Mouse (Mus musculus) heart, embryonic 16.5 days (tissue): ENCODE measurements around the gene Ap3m1. TPM values are rescaled to one million over a fixed set of nuclear protein-coding genes. Genes with fewer than 3 reads are reported as not detected.

Experiments
- ATAC-seq: fragments of 200-750 bp; cut with Nextera tagmentation; replicated peaks from 2 replicates; pipeline ENCODE4 v1.8.0; 2017; ENCODE audit warnings: moderate number of reproducible peaks; ENCODE audit not compliant: insufficient read depth, low FRiP score; ENCODE audit errors: extremely low read depth
- H3K27ac ChIP-seq: fragments of 300-500 bp; sonication (generic); 2 replicates; pipeline ENCODE4 v1.5.1; 2014; ENCODE audit warnings: mild to moderate bottlenecking, low read length, control low read depth, moderate library complexity
- H3K27me3 ChIP-seq: fragments of 300-500 bp; sonication (generic); 2 replicates; pipeline ENCODE4 v1.6.1; 2014; ENCODE audit warnings: low read length, mixed read lengths; ENCODE audit not compliant: control insufficient read depth, insufficient read depth
- H3K36me3 ChIP-seq: fragments of 300-500 bp; sonication (generic); 2 replicates; pipeline ENCODE4 v1.6.1; 2014; ENCODE audit not compliant: control insufficient read depth, insufficient read depth
- H3K4me1 ChIP-seq: fragments of 300-500 bp; sonication (generic); 2 replicates; pipeline ENCODE4 v1.6.1; 2014; ENCODE audit warnings: low read length, mixed read lengths; ENCODE audit not compliant: control insufficient read depth, insufficient read depth
- H3K4me2 ChIP-seq: fragments of 300-500 bp; sonication (generic); 2 replicates; pipeline ENCODE4 v1.6.1; 2014; ENCODE audit warnings: low read depth, mild to moderate bottlenecking, control low read depth, low read length
- H3K4me3 ChIP-seq: fragments of 300-500 bp; sonication (generic); 2 replicates; pipeline ENCODE4 v1.5.1; 2014; ENCODE audit warnings: mild to moderate bottlenecking, control low read depth, low read length
- H3K9ac ChIP-seq: fragments of 300-500 bp; sonication (generic); 2 replicates; pipeline ENCODE4 v1.6.1; 2014; ENCODE audit warnings: low read length, control low read depth
- H3K9me3 ChIP-seq: fragments of 300-500 bp; sonication (generic); replicated peaks from 2 replicates; pipeline ENCODE4 v1.6.1; 2016; ENCODE audit warnings: low read length; ENCODE audit not compliant: control insufficient read depth
- WGBS: fragments of 180-500 bp; shearing (Covaris S2); extraction: QIAGEN DNeasy Blood & Tissue Kit; methylation state at CpG from one replicate; pipeline ENCODE4 v1.1.7; 2014; 5-methylcytosine and 5-hydroxymethylcytosine counted together
- polyA plus RNA-seq: library from polyadenylated mRNA; unstranded; fragments of >200 nt; fragmentation: Nextera tagmentation; extraction: Ambion mirVana; gene quantifications from 2 replicates; pipeline ENCODE4 v1.2.1, GENCODE M21; 2015

Ap3m1 gene
- polyA plus RNA-seq, 1 experiment from 2014 or later: 54.4 TPM

DNA sequence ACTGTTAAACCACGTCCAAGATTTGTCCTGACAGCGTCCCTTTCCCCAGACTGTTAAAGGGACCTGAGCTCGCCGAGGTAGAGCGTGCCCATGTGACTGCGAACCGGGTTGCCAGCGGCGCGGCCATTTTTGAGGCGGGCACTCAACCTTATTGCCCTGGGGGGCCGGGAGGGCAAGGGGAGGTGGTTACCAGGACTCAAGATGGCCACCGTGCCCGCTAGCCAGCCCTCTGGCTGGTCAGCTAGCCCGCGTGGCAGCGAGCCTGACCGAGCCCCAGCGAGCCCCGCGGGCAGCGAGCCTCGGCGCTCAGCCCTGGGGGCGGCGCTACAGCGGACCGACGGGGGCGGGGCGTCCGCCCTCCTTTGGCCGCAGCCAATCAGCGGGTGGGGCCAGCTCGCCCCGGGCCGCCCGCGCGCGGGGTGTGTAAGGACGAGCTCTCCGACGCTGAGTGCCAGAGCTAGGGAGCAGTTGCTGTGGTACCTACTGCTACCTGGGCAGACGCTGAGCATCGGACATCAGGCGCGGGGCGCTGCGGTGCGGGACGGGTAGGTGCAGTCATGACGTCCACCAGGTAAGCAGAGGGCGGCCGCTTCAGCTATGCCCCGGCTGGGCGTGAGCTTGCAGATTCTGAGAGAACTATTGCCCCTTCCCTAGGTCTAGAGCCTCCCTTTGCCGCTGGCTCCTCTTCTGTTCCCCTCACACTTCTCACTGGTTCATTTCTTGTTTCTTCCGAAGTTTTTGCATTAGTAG is 23.6 kb upstream of the Ap3m1 start:
- H3K9me3 ChIP-seq: no peaks in the 10 kb centered on the region
- peak overlapping the region; percentile 73 for H3K4me2 ChIP-seq
- peak overlapping the region; percentile 81 for H3K4me3 ChIP-seq
- peaks cover 33% of the 10 kb centered on the region for H3K4me1 ChIP-seq
- no peaks in the 10 kb centered on the region for H3K27me3 ChIP-seq
- peak overlapping the region; percentile 87 for H3K9ac ChIP-seq
- peak overlapping the region; percentile 95 for H3K27ac ChIP-seq
- no peaks in the 10 kb centered on the region for H3K36me3 ChIP-seq
- under 1% methylated on average over 59 of the region's 59 CpGs for WGBS
- ATAC-seq: peak; percentile 99

DNA sequence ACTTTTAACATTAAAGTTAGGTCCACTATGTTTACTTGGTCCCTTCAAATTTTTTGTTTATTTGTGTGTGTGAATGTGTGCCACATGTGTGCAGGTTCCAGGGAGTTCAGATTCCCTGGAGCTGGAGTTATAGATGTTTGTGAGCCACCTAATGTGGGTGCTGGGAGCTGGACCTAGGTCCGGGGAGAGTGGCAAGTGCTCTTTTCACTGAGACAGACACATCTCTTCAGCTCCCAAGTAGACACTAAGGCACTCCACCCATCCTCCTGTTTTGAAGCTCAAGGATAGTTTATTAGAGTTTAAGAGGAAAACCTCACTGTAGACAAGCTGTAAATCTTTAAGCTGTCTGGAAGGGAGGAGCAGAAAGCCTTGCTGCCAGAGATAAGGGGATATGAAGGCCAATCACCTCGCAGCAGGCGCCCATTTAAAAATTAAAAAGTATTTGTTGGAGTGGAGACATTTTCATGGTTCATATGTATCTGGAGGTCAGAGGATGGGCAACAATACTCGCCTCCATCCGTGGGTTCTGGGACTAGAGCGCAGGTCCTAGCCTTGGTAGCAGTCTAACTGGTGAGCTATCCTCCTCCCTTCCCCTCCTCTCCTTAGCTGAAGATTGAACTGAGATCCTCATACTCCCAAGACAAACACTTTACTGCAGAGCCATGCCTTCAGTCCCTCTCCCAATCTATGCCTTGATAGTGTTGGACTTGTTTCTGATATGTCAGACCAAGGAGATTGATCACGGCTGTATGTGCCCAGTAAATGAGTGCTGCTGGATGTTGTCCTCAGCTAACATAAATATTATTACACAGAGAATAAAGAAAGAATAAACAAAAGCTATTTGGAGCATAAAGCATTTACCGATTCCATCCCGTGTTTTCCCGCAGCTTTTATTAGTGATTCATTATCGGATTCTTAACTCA is 22.4 kb upstream of the Ap3m1 start:
- no peaks in the 10 kb centered on the region for H3K36me3 ChIP-seq
- H3K9me3 ChIP-seq: no peaks in the 10 kb centered on the region
- no peaks in the 10 kb centered on the region for H3K27me3 ChIP-seq
- peak overlapping the region; percentile 73 for H3K4me2 ChIP-seq
- 46% methylated on average over 11 of the region's 11 CpGs for WGBS
- H3K4me3 ChIP-seq: peak overlapping the region; percentile 81; the same call in 1 of the 2 replicates
- peaks cover 31% of the 10 kb centered on the region for H3K4me1 ChIP-seq
- H3K9ac ChIP-seq: no peak overlapping the region
- peak overlapping the region; percentile 95 for H3K27ac ChIP-seq
- no peak for ATAC-seq

DNA sequence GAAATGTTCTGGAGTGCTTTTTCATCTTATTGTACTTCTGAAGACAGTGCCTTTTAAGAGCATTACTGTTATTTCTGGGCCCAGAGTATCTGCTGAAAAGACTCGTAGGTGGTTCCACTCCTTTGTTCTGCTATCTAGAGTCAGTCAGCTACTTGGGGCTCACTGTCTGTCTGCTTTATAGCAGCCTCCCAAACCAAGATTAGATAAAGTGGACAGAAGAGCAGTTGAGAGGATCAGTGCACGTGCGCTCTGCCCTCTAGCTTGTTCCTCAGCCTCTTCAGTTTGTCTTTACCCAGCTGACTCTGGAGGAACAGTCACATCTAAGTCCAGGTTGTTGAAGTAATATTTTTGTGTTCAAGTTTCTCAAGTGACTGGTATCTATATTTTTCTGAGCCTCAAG is 21.7 kb upstream of the Ap3m1 start:
- no peaks in the 10 kb centered on the region for H3K36me3 ChIP-seq
- WGBS: 31% methylated on average over 3 of the region's 3 CpGs
- H3K27me3 ChIP-seq: no peaks in the 10 kb centered on the region
- peaks cover 27% of the 10 kb centered on the region for H3K4me1 ChIP-seq
- no peak overlapping the region for H3K4me3 ChIP-seq
- H3K9ac ChIP-seq: no peak overlapping the region
- peak overlapping the region; percentile 46 for H3K27ac ChIP-seq
- no peak for ATAC-seq
- H3K9me3 ChIP-seq: no peaks in the 10 kb centered on the region
- no peak overlapping the region for H3K4me2 ChIP-seq

DNA sequence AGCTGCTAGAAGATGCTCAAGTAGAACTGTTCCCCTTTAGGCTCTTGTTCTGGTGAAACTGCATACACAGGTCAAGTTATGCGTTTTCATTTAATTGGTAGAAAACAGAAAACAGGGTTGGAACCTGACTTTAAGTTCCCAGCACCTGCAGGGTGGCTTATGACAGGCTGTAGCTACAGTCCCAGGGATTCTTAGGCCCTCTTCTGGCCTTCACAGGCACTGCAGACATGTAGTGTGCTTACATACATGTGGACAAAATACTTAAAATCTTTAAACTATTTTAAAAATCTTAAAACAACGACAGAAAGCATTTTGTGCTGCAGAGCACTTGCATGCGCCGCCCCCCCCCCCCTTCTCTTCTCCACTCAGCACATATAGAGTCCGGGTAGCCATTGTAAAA is 17.3 kb upstream of the Ap3m1 start:
- ATAC-seq: no peak

DNA sequence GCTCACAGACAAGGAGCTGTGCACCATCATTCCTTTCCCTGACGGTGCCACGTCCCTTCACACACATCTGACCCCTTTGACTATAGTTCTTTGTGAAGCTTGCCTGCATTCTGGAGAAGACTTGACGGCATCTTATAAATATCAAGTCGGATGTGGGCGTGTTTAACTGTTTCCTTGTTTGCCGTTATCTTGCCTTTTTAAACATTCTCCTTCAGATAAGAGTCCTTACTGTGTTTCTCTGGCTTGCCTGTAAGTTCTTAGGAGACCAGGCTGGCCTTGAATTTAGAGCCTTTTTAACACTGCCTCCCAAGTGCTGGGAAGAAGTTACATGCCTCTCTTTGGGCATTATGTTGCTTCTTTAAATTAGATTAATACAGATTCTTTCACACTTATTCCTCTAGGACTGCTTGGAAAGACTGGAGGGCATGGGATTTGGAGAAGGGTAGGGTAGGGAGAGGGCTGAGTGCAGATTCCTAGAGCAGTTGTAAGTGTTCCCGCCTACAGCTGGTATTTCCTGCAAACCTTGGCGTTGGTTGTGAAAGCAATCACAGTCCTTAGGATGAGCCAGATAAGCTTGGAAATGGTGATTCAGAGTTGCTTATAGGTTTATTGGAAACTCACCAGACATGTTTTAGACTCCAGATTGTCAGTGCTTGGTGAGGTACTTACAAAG is 13.3 kb upstream of the Ap3m1 start:
- 32% methylated on average over 8 of the region's 8 CpGs for WGBS
- Histone ChIP-seq H3K9me3 (no peaks in the 10 kb centered on the region), H3K27ac (peak overlapping the region; percentile 59), H3K4me2 (no peak overlapping the region), H3K9ac (no peak overlapping the region), H3K4me3 (no peak overlapping the region), H3K4me1 (peaks cover 10% of the 10 kb centered on the region), H3K36me3 (no peaks in the 10 kb centered on the region), H3K27me3 (no peaks in the 10 kb centered on the region)
- ATAC-seq: no peak; the same call in 1 of the 2 replicates

More for the DNA sequence above, 17.3 kb upstream of the Ap3m1 start:
- H3K4me2 ChIP-seq: no peak overlapping the region
- no peaks in the 10 kb centered on the region for H3K27me3 ChIP-seq
- peaks cover 18% of the 10 kb centered on the region for H3K4me1 ChIP-seq
- H3K27ac ChIP-seq: no peak overlapping the region
- no peak overlapping the region for H3K9ac ChIP-seq
- H3K4me3 ChIP-seq: no peak overlapping the region
- 86% methylated on average over 5 of the region's 5 CpGs for WGBS
- H3K36me3 ChIP-seq: no peaks in the 10 kb centered on the region
- H3K9me3 ChIP-seq: no peaks in the 10 kb centered on the region

DNA sequence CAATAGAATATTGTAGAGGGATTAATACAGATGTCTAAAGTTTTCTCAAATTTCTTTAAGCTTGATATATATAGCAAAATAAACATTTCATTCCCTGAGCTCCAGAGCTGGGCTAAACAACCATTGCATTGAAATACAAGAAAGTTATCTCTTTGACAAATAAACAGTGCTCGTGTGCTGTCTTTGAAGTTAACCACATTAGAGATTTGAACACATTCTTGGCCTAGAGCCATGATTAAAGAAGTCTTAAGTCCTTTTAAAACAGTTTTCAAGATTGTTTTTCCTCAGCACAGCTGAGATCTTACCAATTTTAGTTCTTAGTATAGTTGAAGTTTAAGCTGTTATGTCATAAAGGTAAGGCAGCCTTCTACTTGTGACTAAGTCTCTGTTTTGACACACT is 12.0 kb upstream of the Ap3m1 start:
- Histone ChIP-seq H3K9me3 (no peaks in the 10 kb centered on the region), H3K9ac (no peak overlapping the region), H3K4me2 (no peak overlapping the region), H3K4me3 (no peak overlapping the region), H3K27me3 (no peaks in the 10 kb centered on the region), H3K36me3 (no peaks in the 10 kb centered on the region), H3K4me1 (peaks cover 10% of the 10 kb centered on the region), H3K27ac (no peak overlapping the region)
- ATAC-seq: no peak
- 11% methylated on average over 1 of the region's 1 CpGs for WGBS

DNA sequence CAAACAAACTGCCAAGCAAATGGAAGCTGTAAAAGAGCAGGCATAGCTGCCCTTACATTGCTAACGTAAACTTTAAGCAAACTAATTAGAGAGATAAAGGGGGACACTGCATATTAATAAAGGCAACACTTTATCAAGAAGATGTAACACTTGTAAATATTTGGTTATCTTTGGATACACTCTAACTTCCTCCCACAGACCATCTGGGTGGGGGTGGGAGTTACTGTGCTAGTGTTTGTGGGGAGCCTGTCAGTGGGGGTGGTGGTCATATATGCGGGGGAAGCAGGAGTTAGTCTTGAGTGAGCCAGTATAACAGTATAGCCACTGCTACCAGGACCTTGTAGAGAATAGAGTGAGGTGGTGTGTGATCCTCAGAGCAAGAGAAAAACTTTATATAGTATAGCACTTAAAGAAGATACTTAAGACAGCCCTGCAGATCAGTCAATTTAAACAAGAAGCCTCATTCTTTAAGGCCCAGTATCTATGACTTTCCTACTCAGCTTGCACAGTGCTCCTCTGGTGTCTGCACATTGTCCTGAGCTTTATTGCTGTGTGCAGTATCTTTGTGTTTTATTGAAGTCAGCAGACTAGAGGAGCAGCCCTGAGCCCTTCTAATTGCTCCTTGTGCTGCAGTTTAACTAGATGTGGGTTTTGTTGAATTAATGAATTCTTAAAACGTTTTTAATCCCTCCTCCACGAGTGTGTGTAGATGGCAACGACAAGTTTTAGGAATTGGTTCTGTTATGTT is 10.6 kb upstream of the Ap3m1 start:
- Histone ChIP-seq H3K27ac (no peak overlapping the region), H3K4me3 (no peak overlapping the region), H3K4me2 (no peak overlapping the region), H3K4me1 (peaks cover 10% of the 10 kb centered on the region), H3K27me3 (no peaks in the 10 kb centered on the region), H3K36me3 (no peaks in the 10 kb centered on the region), H3K9me3 (no peaks in the 10 kb centered on the region), H3K9ac (no peak overlapping the region)
- ATAC-seq: no peak
- 64% methylated on average over 5 of the region's 5 CpGs for whole genome bisulfite sequencing

DNA sequence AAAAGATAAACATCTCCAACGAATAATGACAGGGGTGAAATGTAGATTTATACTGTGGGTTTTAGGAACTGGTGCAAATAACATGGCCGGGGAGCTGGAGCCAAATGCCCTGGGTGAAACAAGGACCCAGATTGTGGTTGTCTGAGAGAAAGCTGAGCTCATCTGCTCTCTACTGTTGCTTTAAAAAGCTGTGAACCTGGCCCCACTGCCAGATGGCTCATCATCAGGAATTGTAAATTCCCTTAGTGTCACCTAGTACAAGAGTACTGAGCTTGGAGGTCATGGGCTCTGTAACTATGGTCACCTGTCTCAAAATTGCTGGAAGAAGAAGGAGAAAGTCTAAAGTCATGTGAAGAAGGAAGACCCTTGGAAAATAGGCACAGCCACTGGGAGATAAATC is 6.7 kb upstream of the Ap3m1 start:
- no peaks in the 10 kb centered on the region for H3K9me3 ChIP-seq
- H3K9ac ChIP-seq: no peak overlapping the region
- H3K27ac ChIP-seq: no peak overlapping the region
- H3K27me3 ChIP-seq: no peaks in the 10 kb centered on the region
- H3K36me3 ChIP-seq: no peaks in the 10 kb centered on the region
- ATAC-seq: no peak
- no peak overlapping the region for H3K4me3 ChIP-seq
- H3K4me1 ChIP-seq: no peaks in the 10 kb centered on the region
- no peak overlapping the region for H3K4me2 ChIP-seq
- 72% methylated on average over 2 of the region's 2 CpGs for WGBS
